Comparison of ENCODE assay signal across 18 mouse cellular contexts in genomic region chr3:83812863-83813262, GRCm38 (mm10). TPM values are rescaled to one million over a fixed set of nuclear protein-coding genes. Genes with fewer than 3 reads are reported as not detected.
"Had no signal": no experiment of that assay in that cellular context is flagged by ENCODE, and none has a peak within 500 bp of the region (broad histone marks: within the 10 kb centered on the region; RNA-seq: fewer than 3 reads in every experiment).

No protein-coding gene starts in this region.

- H3K36me3 ChIP-seq: kidney, embryonic 15.5 days; liver, embryonic 13.5 days; midbrain, embryonic 13.5 days had no signal

- H3K27ac ChIP-seq: kidney, embryonic 15.5 days; left cerebral cortex, adult 2 months; liver, embryonic 13.5 days; midbrain, embryonic 13.5 days had no signal

- H3K4me3 ChIP-seq: kidney, embryonic 15.5 days; left cerebral cortex, adult 2 months; liver, embryonic 13.5 days; midbrain, embryonic 13.5 days had no signal

- H3K4me2 ChIP-seq: kidney, embryonic 15.5 days; liver, embryonic 13.5 days; midbrain, embryonic 13.5 days had no signal

- DNase-seq: kidney, postnatal 10 days; kidney, postnatal 36 days; layer of hippocampus, postnatal 36 days; liver, embryonic 13.5 days; lung, adult 2 months; lung, postnatal 14 days; lung, postnatal 4 days; right cerebral cortex, adult 18-20 months; right cerebral cortex, postnatal 14 days; right cerebral cortex, postnatal 4 days; thymus, adult 18-20 months; thymus, postnatal 36 days had no signal

- H3K4me1 ChIP-seq: kidney, embryonic 15.5 days; liver, embryonic 13.5 days; midbrain, embryonic 13.5 days had no signal

- H3K27me3 ChIP-seq: kidney, embryonic 15.5 days; liver, embryonic 13.5 days; midbrain, embryonic 13.5 days had no signal

- H3K9ac ChIP-seq: kidney, embryonic 15.5 days; liver, embryonic 13.5 days; midbrain, embryonic 13.5 days had no signal

- ATAC-seq: midbrain, embryonic 13.5 days; midbrain, embryonic 16.5 days had no signal

- H3K9me3 ChIP-seq: kidney, embryonic 15.5 days; liver, embryonic 13.5 days; midbrain, embryonic 13.5 days had no signal

RNA-seq across cellular contexts. Expression of gene Sfrp2, which starts 46.7 kb away (rescaled TPM):
- total RNA-seq: liver, adult 2 months; megakaryocyte, adult 5-6 weeks had no signal
